Mouse (Mus musculus) hindbrain, embryonic 11.5 days (tissue): ENCODE results near the gene Nudt17. TPM values are rescaled to one million over a fixed set of nuclear protein-coding genes. Genes with fewer than 3 reads are reported as not detected.
"Not testable (repeated sequence)": the region's sequence is repeated elsewhere in the genome, so short reads cannot be mapped to it uniquely, and the experiment has no call there.

ENCODE experiments used
- ATAC-seq: fragments of 200-750 bp; cut with Nextera tagmentation; 2 replicates; pipeline ENCODE4 v1.8.0; 2017; ENCODE audit warnings: mild to moderate bottlenecking, moderate TSS enrichment, moderate library complexity; ENCODE audit not compliant: low FRiP score
- DNase-seq: peaks from one replicate; pipeline ENCODE4 v3.0.0-alpha.2; 2015; ENCODE audit warnings: low spot score
- H3K27ac ChIP-seq: fragments of 300-500 bp; sonication (generic); 2 replicates; pipeline ENCODE4 v1.5.1; 2014; ENCODE audit warnings: mild to moderate bottlenecking, low read depth, low read length
- H3K27me3 ChIP-seq: fragments of 300-500 bp; sonication (generic); 2 replicates; pipeline ENCODE4 v1.6.1; 2014; ENCODE audit warnings: mild to moderate bottlenecking, low read length, moderate library complexity, mixed read lengths; ENCODE audit not compliant: control insufficient read depth, insufficient read depth
- H3K36me3 ChIP-seq: fragments of 300-500 bp; sonication (generic); 2 replicates; pipeline ENCODE4 v1.6.1; 2014; ENCODE audit warnings: mild to moderate bottlenecking, low read length, moderate library complexity, mixed read lengths; ENCODE audit not compliant: control insufficient read depth, insufficient read depth
- H3K4me1 ChIP-seq: fragments of 300-500 bp; sonication (generic); replicated peaks from 2 replicates; pipeline ENCODE4 v1.6.1; 2014; ENCODE audit warnings: low read length, mixed read lengths; ENCODE audit not compliant: control insufficient read depth, insufficient read depth
- H3K4me2 ChIP-seq: fragments of 300-500 bp; sonication (generic); replicated peaks from 2 replicates; pipeline ENCODE4 v1.6.1; 2014; ENCODE audit warnings: mild to moderate bottlenecking, low read depth, low read length
- H3K4me3 ChIP-seq: fragments of 300-500 bp; sonication (generic); 2 replicates; pipeline ENCODE4 v1.5.1; 2014; ENCODE audit warnings: low read depth, low read length
- H3K9ac ChIP-seq: fragments of 300-500 bp; sonication (generic); 2 replicates; pipeline ENCODE4 v1.6.1; 2014; ENCODE audit warnings: low read depth, low read length
- H3K9me3 ChIP-seq: fragments of 300-500 bp; sonication (generic); 2 replicates; pipeline ENCODE4 v1.6.1; 2016; ENCODE audit warnings: low read length; ENCODE audit not compliant: control insufficient read depth
- WGBS: fragments of 180-500 bp; shearing (Covaris S2); extraction: QIAGEN DNeasy Blood & Tissue Kit; methylation state at CpG from one replicate; pipeline ENCODE4 v1.1.7; 2014; 5-methylcytosine and 5-hydroxymethylcytosine counted together
- polyA plus RNA-seq: library from polyadenylated mRNA; unstranded; fragments of >200 nt; fragmentation: Nextera tagmentation; extraction: Ambion mirVana; gene quantifications from 2 replicates; pipeline ENCODE4 v1.2.1, GENCODE M21; 2014

The Nudt17 gene
- polyA plus RNA-seq, 1 experiment from 2014 or later: 12.8 TPM

DNA sequence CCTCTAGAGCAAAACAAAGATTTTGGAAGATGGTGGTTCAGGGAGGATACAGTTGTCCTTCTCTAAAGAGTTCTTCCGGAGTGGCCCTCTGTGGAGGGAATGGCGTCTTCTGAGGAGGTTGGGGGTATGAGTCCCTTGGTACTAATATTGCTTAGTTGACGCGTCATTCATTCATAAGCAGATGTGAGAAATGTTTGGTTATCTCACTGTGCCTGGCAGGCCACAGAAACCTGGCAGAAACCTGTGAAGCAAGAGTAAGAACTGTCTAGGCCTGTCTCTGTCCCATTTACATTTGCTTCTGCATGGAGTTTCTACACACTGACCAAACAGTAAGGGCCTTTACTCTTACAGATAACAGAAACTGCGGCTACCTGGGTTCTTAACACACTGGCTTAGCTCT, 36.8 kb downstream of the Nudt17 start:
- WGBS: 91% methylated on average over 5 of the region's 5 CpGs
- H3K9me3 ChIP-seq: no peaks in the 10 kb centered on the region
- no peak overlapping the region for H3K4me2 ChIP-seq
- ATAC-seq: no peak
- H3K36me3 ChIP-seq: no peaks in the 10 kb centered on the region
- H3K4me3 ChIP-seq: no peak overlapping the region
- H3K27ac ChIP-seq: no peak overlapping the region
- 0 out of 2 replicates have a peak, but pooled peaks cover 2% of the 10 kb centered on the region for H3K4me1 ChIP-seq
- no peak for DNase-seq
- no peaks in the 10 kb centered on the region for H3K27me3 ChIP-seq
- H3K9ac ChIP-seq: no peak overlapping the region

GRCm38 (mm10) chr3:96669727-96670468, 38.5 kb downstream of the Nudt17 start, which contains the start of gene Ankrd35:
Gene Ankrd35 (plus strand): TSS chr3:96670131.
- WGBS: 6% methylated on average over 35 of the region's 35 CpGs
- Histone ChIP-seq H3K9me3 (no peaks in the 10 kb centered on the region), H3K9ac (0 out of 2 replicates have a peak within 1 kb of the TSS, but pooled peaks have one; percentile 23), H3K27me3 (no peaks in the 10 kb centered on the region), H3K4me3 (peak within 1 kb of the TSS; percentile 27), H3K4me1 (0 out of 2 replicates have a peak, but pooled peaks cover 2% of the 10 kb centered on the region), H3K4me2 (peak within 1 kb of the TSS; percentile 67), H3K36me3 (no peaks in the 10 kb centered on the region), H3K27ac (no peak within 1 kb of the TSS)
- peak; percentile 80 for DNase-seq
- ATAC-seq: peak; percentile 91

DNA sequence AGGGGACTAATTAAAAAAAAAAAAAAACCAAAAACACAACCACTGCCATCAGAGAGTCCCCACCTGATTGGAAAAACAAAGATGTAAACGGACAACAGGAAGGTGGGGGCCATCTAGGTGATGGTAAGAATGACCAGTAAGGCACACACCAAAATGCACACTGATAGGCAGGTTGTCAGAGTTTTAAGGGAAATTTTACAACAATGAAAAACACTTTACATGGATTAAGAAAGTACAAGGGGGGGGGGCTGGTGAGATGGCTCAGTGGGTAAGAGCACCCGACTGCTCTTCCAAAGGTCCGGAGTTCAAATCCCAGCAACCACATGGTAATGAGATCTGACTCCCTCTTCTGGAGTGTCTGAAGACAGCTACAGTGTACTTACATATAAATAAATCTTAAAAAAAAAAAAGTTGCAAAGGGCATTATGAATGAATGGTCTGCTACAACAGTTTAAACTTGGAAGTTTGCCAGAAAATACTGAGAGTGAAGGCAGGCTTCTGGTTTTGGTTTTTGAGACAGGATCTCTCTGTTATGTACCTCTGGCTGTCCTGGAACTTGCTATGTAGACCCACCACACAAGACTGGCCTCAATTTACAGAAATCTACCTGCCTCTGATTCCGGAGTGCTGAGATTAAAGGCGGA, 39.8 kb downstream of the Nudt17 start:
- ATAC-seq (no peak), DNase-seq (no peak)
- Histone ChIP-seq H3K36me3 (no peaks in the 10 kb centered on the region), H3K9ac (no peak overlapping the region), H3K9me3 (no peaks in the 10 kb centered on the region), H3K4me2 (no peak overlapping the region), H3K27me3 (no peaks in the 10 kb centered on the region), H3K4me3 (no peak overlapping the region), H3K27ac (no peak overlapping the region), H3K4me1 (peaks cover 2% of the 10 kb centered on the region; the same call in 1 of the 2 replicates)
- 93% methylated on average over 5 of the region's 5 CpGs for WGBS

- Histone ChIP-seq H3K9ac (no peak overlapping the region), H3K27ac (no peak overlapping the region), H3K9me3 (no peaks in the 10 kb centered on the region), H3K4me1 (peaks cover 2% of the 10 kb centered on the region; the same call in 1 of the 2 replicates), H3K36me3 (no peaks in the 10 kb centered on the region), H3K4me3 (no peak overlapping the region), H3K4me2 (no peak overlapping the region), H3K27me3 (no peaks in the 10 kb centered on the region)
- ATAC-seq: no peak
- DNase-seq: no peak
- WGBS: 48% methylated on average over 1 of the region's 1 CpGs
Measured at GRCm38 (mm10) chr3:96667316-96667715, 41.0 kb downstream of the Nudt17 start.

DNA sequence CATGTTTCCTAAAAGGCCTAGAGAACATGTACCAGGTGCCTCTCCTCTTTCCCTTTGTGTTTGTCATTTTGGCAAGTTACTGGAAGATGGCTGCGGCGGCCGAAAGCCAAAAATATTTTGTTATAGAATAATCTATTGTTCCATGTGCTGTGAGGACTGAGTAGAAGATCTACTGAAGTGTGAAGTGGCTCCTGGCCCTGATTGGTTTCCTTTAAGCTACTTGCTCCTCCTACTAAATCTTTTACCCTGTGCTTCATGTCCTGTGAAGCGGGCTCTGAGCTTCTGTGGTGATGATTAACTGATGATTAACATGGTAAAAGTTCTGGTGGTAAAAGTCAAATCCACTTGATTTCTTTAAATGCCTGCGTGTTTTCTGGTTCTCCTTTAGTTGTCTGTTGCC, 41.4 kb downstream of the Nudt17 start:
- Histone ChIP-seq H3K4me3 (no peak overlapping the region), H3K36me3 (no peaks in the 10 kb centered on the region), H3K4me1 (peaks cover 2% of the 10 kb centered on the region; the same call in 1 of the 2 replicates), H3K4me2 (no peak overlapping the region), H3K27me3 (no peaks in the 10 kb centered on the region), H3K9ac (no peak overlapping the region), H3K9me3 (no peaks in the 10 kb centered on the region), H3K27ac (no peak overlapping the region)
- ATAC-seq (no peak), DNase-seq (no peak)
- 88% methylated on average over 5 of the region's 5 CpGs for WGBS

GRCm38 (mm10) chr3:96665732-96666363, 42.5 kb downstream of the Nudt17 start:
- ATAC-seq, H3K27me3 ChIP-seq, H3K36me3 ChIP-seq, H3K9me3 ChIP-seq, H3K9ac ChIP-seq, H3K4me3 ChIP-seq, DNase-seq, H3K4me2 ChIP-seq, H3K4me1 ChIP-seq, H3K27ac ChIP-seq: not testable (repeated sequence)
- WGBS: 89% methylated on average over 7 of the region's 7 CpGs

GRCm38 (mm10) chr3:96663432-96664239, 44.7 kb downstream of the Nudt17 start:
- Histone ChIP-seq H3K9me3 (no peaks in the 10 kb centered on the region), H3K36me3 (no peaks in the 10 kb centered on the region), H3K4me3 (no peak overlapping the region; the same call in 1 of the 2 replicates), H3K27ac (no peak overlapping the region), H3K27me3 (no peaks in the 10 kb centered on the region), H3K4me2 (peak overlapping the region; percentile 37), H3K4me1 (no peaks in the 10 kb centered on the region; the same call in 1 of the 2 replicates), H3K9ac (no peak overlapping the region; the same call in 1 of the 2 replicates)
- peak; percentile 91 for DNase-seq
- WGBS: 7% methylated on average over 15 of the region's 18 CpGs
- ATAC-seq: peak; percentile 80; the same call in 1 of the 2 replicates

DNA sequence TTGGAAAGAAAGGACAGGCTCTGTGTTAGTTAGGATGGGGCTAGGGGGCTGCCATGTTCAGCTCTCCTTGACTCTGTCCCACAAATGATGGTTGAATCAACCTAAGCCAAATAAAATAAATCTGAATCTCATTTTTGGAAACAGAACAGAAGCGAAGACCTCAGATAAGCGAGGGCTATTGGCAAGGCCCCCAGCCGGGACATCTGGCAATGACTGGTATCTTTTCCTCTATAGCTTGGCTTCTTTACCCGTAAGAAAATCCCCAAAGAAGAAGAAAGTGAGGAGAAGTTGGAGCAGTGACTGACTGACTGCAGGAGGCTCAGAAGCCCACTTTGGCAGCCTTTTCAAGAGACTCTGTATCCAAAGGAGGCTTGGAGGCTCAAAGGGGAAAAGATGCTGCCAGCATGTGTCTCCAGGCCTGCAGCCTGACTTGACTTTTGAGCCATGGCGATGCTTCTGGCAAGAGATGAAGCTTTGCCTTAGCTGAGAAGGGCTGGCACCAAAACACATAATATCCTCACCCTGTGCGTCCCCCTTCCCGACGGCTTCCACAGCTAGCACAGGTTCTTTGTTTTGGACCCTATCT, 45.5 kb downstream of the Nudt17 start:
- DNase-seq (peak; percentile 24), ATAC-seq (no peak)
- H3K27ac ChIP-seq: no peak overlapping the region
- no peak overlapping the region for H3K4me3 ChIP-seq
- 53% methylated on average over 8 of the region's 8 CpGs for WGBS
- H3K36me3 ChIP-seq: no peaks in the 10 kb centered on the region
- no peak overlapping the region for H3K9ac ChIP-seq
- H3K9me3 ChIP-seq: no peaks in the 10 kb centered on the region
- no peaks in the 10 kb centered on the region; the same call in 1 of the 2 replicates for H3K4me1 ChIP-seq
- H3K27me3 ChIP-seq: no peaks in the 10 kb centered on the region
- H3K4me2 ChIP-seq: peak overlapping the region; percentile 37; the same call in 1 of the 2 replicates
